Mouse (Mus musculus) brain, embryonic 14.5 days (tissue): ENCODE measurements around the gene Pcsk2.

Source experiments
- CTCF ChIP-seq: fragments of 200-500 bp; IDR thresholded peaks from 2 replicates; pipeline ENCODE4 v1.5.1; 2012; ENCODE audit warnings: inconsistent platforms, mild to moderate bottlenecking, moderate library complexity, borderline replicate concordance; ENCODE audit not compliant: insufficient read depth, insufficient read length; ENCODE audit errors: extremely low read depth
- POLR2A ChIP-seq: fragments of 200-500 bp; IDR thresholded peaks from 2 replicates; pipeline ENCODE4 v1.6.1; 2012; ENCODE audit warnings: mild to moderate bottlenecking, inconsistent platforms, borderline replicate concordance; ENCODE audit not compliant: poor library complexity, insufficient read depth, insufficient read length, severe bottlenecking; ENCODE audit errors: extremely low read depth

- TF ChIP-seq CTCF = no peak
- no peak for TF ChIP-seq POLR2A
These were observed 163.3 kb downstream of the Pcsk2 start for GRCm38 (mm10) chr2:143709249-143709648.
